Mouse (Mus musculus) lung, embryonic 14.5 days (tissue): ENCODE results near the gene Cryba4. TPM values are rescaled to one million over a fixed set of nuclear protein-coding genes. Genes with fewer than 3 reads are reported as not detected.

ENCODE experiments used
- ATAC-seq: fragments of 200-750 bp; cut with Nextera tagmentation; 2 replicates; pipeline ENCODE4 v1.8.0; 2017; ENCODE audit warnings: mild to moderate bottlenecking, moderate TSS enrichment, moderate library complexity; ENCODE audit not compliant: insufficient read depth
- DNase-seq: peaks from one replicate; pipeline ENCODE4 v3.0.0-alpha.2; 2015
- H3K27ac ChIP-seq: fragments of 300-500 bp; sonication (generic); 2 replicates; pipeline ENCODE4 v1.5.1; 2014; ENCODE audit warnings: low read depth, mild to moderate bottlenecking, moderate library complexity
- H3K27me3 ChIP-seq: fragments of 300-500 bp; sonication (generic); 2 replicates; pipeline ENCODE4 v1.6.1; 2014; ENCODE audit warnings: low read length, control low read depth; ENCODE audit not compliant: insufficient read depth
- H3K36me3 ChIP-seq: fragments of 300-500 bp; sonication (generic); 2 replicates; pipeline ENCODE4 v1.6.1; 2014; ENCODE audit warnings: control low read depth; ENCODE audit not compliant: insufficient read depth
- H3K4me1 ChIP-seq: fragments of 300-500 bp; sonication (generic); 2 replicates; pipeline ENCODE4 v1.6.1; 2014; ENCODE audit warnings: antibody characterized with exemption, control low read depth; ENCODE audit not compliant: insufficient read depth
- H3K4me2 ChIP-seq: fragments of 300-500 bp; sonication (generic); 2 replicates; pipeline ENCODE4 v1.6.1; 2014; ENCODE audit warnings: mild to moderate bottlenecking
- H3K4me3 ChIP-seq: fragments of 300-500 bp; sonication (generic); 2 replicates; pipeline ENCODE4 v1.5.1; 2014; ENCODE audit warnings: low read depth, low read length
- H3K9ac ChIP-seq: fragments of 300-500 bp; sonication (generic); 2 replicates; pipeline ENCODE4 v1.6.1; 2014
- H3K9me3 ChIP-seq: fragments of 300-500 bp; sonication (generic); 2 replicates; pipeline ENCODE4 v1.6.1; 2016; ENCODE audit warnings: low read depth, low read length, control low read depth
- CTCF ChIP-seq: IDR thresholded peaks from 2 replicates; pipeline ENCODE4 v1.5.1; 2016; ENCODE audit warnings: antibody characterized with exemption, low read depth
- WGBS: fragments of 180-500 bp; shearing (Covaris S2); extraction: QIAGEN DNeasy Blood & Tissue Kit; methylation state at CpG from one replicate; pipeline ENCODE4 v1.1.7; 2014; 5-methylcytosine and 5-hydroxymethylcytosine counted together
- polyA plus RNA-seq: library from polyadenylated mRNA; unstranded; fragments of >200 nt; fragmentation: Nextera tagmentation; extraction: Ambion mirVana; gene quantifications from 2 replicates; pipeline ENCODE4 v1.2.1, GENCODE M21; 2014

The Cryba4 gene
- polyA plus RNA-seq = 2.4 and 2.7 TPM in 2 replicates

DNA sequence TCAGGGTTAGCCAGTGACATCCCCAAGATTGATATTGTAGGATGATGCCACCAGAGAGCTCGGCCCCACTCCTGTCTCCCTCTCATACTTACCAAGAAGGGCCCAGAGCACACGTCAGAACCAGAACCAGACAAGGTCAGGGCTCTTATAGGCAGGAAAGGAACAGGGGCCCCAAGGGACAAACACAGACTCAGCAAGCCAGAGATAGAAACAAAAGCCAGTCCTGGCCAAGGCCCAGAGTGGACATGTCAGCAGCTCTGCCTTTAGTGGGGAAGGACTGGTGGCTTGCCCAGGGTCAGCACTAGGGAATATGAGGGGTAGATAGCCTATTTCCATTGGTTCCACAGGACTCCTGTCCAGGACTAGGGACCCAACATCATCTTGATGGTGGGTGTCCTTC lies at the start of gene Cryba4:
Gene Cryba4 (minus strand): TSS at position 119 of the 400 bp plus-strand sequence.
- DNase-seq (no peak), ATAC-seq (no peak)
- Histone ChIP-seq H3K9me3 (no peaks in the 10 kb centered on the region), H3K27me3 (no peaks in the 10 kb centered on the region), H3K27ac (no peak within 1 kb of the TSS), H3K36me3 (no peaks in the 10 kb centered on the region), H3K9ac (no peak within 1 kb of the TSS), H3K4me3 (no peak within 1 kb of the TSS), H3K4me1 (no peaks in the 10 kb centered on the region; the same call in 1 of the 2 replicates), H3K4me2 (no peak within 1 kb of the TSS)
- 56% methylated on average over 2 of the region's 2 CpGs for WGBS
- no peak for TF ChIP-seq CTCF

DNA sequence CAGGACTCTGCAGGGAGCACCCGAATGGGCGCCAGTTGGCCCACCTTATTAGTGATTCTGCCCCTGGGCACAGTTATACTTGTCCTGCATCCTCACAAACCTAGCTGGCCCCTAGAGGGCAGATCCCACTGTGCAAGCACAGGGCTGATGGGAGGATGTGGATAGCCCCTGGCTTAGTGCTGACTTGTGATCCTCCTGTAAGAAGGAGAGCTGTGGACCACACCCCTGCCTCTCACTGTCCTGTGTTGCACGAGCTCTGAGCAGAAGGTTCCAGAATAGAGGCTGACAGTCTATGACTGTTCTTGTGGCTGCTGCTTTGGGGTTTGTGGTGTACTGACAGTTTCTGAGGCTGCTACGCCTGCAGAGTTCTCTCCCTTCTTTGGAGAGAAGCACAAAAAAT lies 49.4 kb upstream of the Cryba4 start:
- no peak for TF ChIP-seq CTCF
- no peak for ATAC-seq
- no peaks in the 10 kb centered on the region for H3K9me3 ChIP-seq
- H3K36me3 ChIP-seq = no peaks in the 10 kb centered on the region
- H3K27ac ChIP-seq = no peak overlapping the region
- H3K4me1 ChIP-seq = 0 out of 2 replicates have a peak, but pooled peaks cover 3% of the 10 kb centered on the region
- no peak overlapping the region for H3K9ac ChIP-seq
- no peak overlapping the region for H3K4me3 ChIP-seq
- WGBS = 78% methylated on average over 4 of the region's 4 CpGs
- DNase-seq = no peak
- no peak overlapping the region for H3K4me2 ChIP-seq
- no peaks in the 10 kb centered on the region for H3K27me3 ChIP-seq

DNA sequence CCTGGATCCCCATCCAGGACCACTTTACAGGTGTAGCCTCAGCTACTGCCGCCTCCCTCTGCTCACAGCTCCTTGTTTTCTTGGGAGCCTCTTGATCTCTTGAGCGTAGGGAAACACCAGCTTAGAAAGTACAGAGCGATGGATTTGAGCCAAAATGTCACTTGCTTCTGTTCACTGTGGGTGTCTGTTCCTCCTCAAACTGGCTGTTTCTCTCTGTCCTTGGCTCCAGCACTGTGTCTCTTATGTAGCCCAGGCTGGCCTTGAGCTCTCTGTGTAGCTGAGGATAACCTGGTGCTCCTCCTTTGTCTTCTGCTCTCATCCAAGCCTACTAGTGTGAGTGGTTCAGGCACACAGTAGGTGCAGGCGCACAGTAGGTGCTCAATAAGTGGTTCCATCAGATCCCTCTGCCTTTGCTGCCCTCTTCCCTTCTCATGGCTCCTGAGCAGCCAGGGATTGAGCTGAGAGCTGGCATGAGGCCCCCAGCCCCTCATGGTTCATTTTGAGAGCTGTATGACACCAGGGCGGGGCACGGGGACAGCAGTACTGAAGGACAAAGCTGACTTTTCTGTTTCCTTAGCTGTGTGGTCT lies 48.5 kb upstream of the Cryba4 start:
- Histone ChIP-seq H3K4me3 (no peak overlapping the region), H3K9me3 (no peaks in the 10 kb centered on the region), H3K9ac (no peak overlapping the region), H3K4me2 (no peak overlapping the region), H3K27ac (no peak overlapping the region), H3K27me3 (no peaks in the 10 kb centered on the region), H3K4me1 (0 out of 2 replicates have a peak, but pooled peaks cover 3% of the 10 kb centered on the region), H3K36me3 (no peaks in the 10 kb centered on the region)
- DNase-seq = no peak
- WGBS = 84% methylated on average over 6 of the region's 6 CpGs
- no peak for TF ChIP-seq CTCF
- ATAC-seq = no peak

DNA sequence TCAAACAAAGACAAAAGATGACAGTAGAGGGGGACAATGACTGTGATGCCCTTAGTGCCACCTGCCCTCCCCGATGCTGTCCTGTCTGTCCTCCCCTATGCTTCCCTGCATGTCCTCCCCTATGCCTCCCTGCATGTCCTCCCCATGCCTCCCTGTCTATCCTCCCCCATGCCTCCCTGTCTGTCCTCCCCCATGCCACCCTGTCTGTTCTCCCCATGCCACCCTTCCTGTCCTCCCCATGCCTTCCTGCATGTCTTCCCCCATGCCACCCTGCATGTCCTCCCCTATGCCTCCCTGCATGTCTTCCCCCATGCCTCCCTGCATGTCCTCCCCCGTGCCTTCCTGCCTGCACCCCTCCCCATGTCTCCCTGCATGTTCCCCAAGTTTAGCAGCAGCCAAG lies 47.8 kb upstream of the Cryba4 start:
- H3K27me3 ChIP-seq = no peaks in the 10 kb centered on the region
- 0 out of 2 replicates have a peak, but pooled peaks cover 3% of the 10 kb centered on the region for H3K4me1 ChIP-seq
- H3K9ac ChIP-seq = no peak overlapping the region
- no peak overlapping the region for H3K27ac ChIP-seq
- 67% methylated on average over 2 of the region's 2 CpGs for WGBS
- no peak for ATAC-seq
- no peak overlapping the region for H3K4me3 ChIP-seq
- no peak for DNase-seq
- H3K4me2 ChIP-seq = no peak overlapping the region
- H3K36me3 ChIP-seq = no peaks in the 10 kb centered on the region
- TF ChIP-seq CTCF = no peak
- H3K9me3 ChIP-seq = no peaks in the 10 kb centered on the region

DNA sequence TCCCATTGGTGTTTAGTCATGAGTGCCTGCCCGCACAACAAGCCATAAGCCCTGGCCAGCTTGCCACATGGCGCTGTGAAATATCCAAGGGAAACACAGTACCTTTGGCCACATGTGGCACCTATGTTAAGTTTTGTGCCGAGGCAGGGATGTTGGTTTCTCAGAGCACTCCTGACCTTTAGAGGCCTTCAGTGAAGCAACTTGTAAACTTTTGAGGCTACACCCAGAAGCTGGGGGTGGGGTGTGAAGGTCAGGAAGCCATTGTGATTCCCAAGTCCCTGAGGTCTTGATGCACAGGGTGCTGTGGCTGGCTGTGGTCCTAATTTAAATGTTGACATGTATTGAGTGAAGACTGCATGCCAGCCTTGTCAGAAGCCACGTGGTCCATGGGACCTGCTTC lies 47.1 kb upstream of the Cryba4 start:
- no peak overlapping the region for H3K4me2 ChIP-seq
- H3K4me3 ChIP-seq = no peak overlapping the region
- TF ChIP-seq CTCF = no peak
- 0 out of 2 replicates have a peak, but pooled peaks cover 3% of the 10 kb centered on the region for H3K4me1 ChIP-seq
- 80% methylated on average over 4 of the region's 4 CpGs for WGBS
- peak overlapping the region; percentile 42; the same call in 1 of the 2 replicates for H3K27ac ChIP-seq
- DNase-seq (no peak), ATAC-seq (no peak)
- H3K36me3 ChIP-seq = no peaks in the 10 kb centered on the region
- no peaks in the 10 kb centered on the region for H3K9me3 ChIP-seq
- no peak overlapping the region for H3K9ac ChIP-seq
- H3K27me3 ChIP-seq = no peaks in the 10 kb centered on the region

DNA sequence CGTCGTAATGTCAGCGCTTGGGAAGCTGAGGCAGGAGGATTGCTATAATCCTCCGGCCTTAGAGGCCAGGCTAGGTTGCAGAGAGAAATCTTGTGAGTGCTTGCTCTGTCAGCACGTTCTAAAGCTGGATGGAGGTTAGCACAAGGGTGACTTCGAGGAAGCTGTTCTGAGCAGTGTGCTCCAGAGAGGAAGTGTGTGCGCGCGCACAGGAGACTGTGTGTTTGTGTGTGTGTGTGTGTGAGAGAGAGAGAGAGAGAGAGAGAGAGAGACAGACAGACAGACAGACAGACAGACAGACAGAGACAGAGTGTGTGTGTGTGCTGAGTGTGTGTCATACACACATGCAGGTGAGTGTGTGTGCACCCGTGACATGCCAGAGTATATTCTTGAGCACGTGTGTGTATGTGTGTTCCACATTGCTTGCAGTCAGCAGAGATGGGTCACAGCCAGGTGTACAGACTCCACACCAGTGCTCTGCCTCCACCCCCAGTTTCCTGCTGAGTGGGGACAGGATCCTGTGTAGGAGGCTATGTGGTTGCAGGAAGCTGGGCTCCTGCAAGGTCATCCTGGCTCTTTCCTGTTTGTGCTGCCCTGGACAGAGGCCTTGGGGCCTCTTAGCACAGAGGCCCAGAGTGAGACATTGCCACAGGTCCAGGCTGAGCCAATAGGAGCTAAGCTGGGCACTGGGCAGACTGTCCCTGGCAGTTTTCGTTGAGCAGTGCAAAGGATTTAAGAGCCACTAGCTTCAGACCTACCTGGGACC lies 46.1 kb upstream of the Cryba4 start:
- no peak for TF ChIP-seq CTCF
- Histone ChIP-seq H3K4me1 (0 out of 2 replicates have a peak, but pooled peaks cover 3% of the 10 kb centered on the region), H3K9ac (no peak overlapping the region), H3K27ac (peak overlapping the region; percentile 42; the same call in 1 of the 2 replicates), H3K36me3 (no peaks in the 10 kb centered on the region), H3K4me2 (no peak overlapping the region), H3K9me3 (no peaks in the 10 kb centered on the region), H3K4me3 (no peak overlapping the region), H3K27me3 (no peaks in the 10 kb centered on the region)
- peak; percentile 54 for DNase-seq
- peak; percentile 48; the same call in 1 of the 2 replicates for ATAC-seq
- 74% methylated on average over 12 of the region's 12 CpGs for WGBS

DNA sequence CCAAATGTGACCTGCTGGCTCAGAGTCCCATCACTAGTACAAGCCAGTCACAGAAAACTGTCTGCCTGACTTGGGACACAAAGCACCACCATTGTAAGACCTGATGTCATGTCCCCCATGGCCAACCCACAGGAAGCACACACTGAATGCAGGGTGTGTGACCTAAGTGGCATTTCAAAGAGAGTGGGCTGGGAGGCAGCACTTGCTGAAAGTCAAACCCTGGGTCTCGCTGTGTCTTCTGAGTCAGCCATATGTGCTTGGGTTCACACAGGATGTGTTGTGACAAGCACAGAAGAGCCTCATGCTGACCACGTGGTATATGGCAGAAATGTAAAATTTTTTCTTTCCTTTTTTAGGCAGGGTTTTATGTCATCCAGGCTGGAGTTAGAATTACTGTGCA lies 44.9 kb upstream of the Cryba4 start:
- Histone ChIP-seq H3K27ac (peak overlapping the region; percentile 58), H3K9ac (no peak overlapping the region)
- 63% methylated on average over 2 of the region's 2 CpGs for whole genome bisulfite sequencing

More for the DNA sequence above, 44.9 kb upstream of the Cryba4 start:
- Histone ChIP-seq H3K27me3 (no peaks in the 10 kb centered on the region), H3K4me1 (no peaks in the 10 kb centered on the region), H3K9me3 (no peaks in the 10 kb centered on the region), H3K4me3 (no peak overlapping the region), H3K36me3 (no peaks in the 10 kb centered on the region), H3K4me2 (no peak overlapping the region)
- DNase-seq (no peak), ATAC-seq (no peak)
- TF ChIP-seq CTCF = no peak
